Mouse (Mus musculus): ENCODE measurements at regions not wholly inside any gene's neighbourhood (a gene's known extent, or its start where the extent isn't known, plus 50 kb on each side); places are given as distances from the start of the nearest gene placed in this dataset.

DNA sequence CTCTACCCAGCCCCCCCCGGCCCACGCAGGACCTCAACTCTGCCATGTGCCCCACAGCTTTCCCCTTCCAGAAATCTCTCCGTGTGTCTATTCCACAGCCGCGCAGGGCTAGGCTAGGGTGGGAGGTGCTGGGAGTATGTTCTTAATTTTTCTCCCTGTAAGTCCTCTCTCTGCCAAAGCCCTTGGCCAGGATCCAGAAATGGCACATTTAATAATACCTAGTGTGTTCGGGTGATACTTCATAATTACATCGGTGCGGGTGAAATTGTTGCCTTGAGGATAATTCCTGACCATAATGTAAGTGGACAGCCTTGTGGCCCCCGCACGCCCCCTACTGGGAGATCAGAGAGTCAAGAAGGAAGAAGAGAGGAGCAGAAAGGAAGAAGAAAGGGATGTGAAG is 1093.5 kb downstream of the Mrps31 start:
- peak; percentile 73 for DNase-seq

DNA sequence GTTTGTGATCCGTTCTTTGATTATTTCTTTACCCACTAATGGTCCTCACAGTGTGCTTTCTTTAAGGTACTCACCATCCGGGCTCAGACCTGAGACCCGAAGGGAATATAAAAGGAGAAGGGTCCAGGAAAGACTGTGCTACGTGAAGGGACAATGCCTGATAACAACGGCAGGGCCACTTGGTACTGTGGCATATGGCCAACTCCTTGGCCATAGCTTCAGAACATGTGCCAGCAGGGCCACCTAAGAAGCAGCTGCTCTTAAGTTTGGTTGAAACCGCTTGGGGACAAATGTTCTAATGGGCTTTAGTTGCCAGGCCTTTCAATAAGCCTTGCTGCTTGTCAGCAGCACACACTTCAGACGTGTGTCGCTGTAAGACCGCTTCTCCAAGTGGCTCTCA is 1094.1 kb downstream of the Mrps31 start:
- no peak for DNase-seq

DNA sequence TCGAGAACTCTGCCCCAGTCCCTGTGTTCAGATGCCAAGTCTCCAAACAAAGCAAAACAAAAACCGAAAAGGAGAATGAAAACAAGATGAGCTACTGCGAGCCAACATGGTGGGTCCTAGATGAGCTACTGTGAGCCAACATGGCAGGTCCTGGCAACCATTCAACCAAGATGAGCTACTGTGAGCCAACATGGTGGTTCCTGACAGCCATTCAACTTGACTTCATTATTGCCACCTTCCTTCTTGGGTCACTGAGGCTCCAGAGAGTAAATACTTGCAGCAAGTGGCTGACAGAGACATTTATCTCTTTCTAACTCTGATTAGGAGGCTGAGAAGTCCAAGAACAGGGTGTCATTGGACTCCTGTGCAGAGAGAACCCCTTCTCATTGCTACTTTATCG is 1094.8 kb downstream of the Mrps31 start:
- no peak for DNase-seq

DNA sequence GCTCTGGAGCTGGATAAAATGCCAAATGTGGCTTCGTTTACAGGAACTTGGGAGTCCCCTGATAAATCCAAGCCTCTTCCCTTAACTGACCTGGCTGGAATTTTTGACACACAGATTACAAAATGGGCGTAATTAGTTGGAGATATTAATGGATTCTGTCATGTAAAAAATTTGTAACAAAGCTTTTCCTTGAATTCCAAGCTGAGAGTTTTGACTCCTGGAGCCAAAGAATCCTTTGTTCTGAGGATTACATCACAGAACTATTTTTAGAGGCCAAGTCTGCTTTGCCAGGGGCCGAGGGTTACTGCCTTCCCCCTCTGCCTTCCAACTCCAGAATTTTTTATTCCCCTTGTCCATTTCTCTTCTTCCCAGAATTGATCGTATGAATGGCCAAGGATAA is 1096.5 kb downstream of the Mrps31 start:
- DNase-seq: no peak

DNA sequence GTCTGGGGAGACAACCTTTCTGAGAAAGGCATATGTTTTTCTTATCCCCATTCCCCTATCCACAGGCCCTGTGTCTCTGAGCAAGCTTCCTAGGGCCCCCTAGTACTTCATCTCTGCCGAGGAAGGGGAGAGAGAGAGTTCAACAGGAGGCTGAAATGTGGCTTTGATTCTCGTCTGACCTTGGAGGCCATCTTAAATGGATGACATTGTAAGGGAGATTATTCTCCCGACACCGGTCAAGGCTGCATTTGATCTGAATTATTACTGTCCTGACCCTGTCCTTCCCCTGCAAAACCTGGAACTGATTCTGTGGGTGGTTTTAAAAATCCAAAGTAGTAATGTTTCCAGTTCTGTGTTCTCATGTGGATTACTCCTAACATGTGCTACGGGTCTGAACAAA is 1098.9 kb downstream of the Mrps31 start:
- peak; percentile 64 for DNase-seq

DNA sequence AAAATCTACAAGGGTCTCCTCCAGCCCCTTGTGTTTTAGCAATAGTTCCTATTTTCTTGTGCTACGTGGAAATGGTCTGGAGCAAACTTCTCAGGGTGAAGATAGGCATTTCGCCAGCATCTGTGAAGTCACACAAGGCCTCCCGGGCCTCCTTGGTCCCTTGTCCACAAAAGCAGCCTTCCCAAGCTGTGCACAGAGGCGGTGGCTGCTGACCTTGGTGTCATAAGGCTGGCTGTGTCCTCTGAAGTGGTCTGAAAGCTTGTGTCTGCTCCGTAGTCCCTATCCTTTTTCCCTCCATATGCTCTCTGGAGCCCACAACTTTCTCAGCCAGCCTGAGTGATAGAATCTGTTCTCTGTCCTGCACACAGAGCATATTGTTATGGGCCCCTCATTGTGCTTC is 1099.4 kb downstream of the Mrps31 start:
- DNase-seq: no peak

DNA sequence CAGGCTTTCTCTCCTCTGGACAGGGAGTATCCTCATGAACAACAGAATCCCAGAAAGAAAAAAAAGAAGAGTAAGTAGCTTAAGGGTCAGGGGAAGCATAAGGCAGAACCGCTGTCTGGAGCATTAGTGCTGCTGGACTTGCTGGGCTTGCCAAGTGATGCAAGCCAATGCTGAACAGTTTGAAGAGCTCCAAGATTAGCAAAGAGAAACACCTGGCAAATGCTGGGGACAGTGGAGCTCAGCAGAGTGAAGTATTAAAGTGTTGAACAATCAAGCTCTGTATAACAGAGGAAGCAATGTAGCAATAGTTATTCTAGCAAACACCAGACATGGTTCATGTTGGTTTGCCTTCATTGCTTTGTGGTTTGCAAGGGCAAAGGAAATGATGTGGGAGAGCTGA is 1100.1 kb downstream of the Mrps31 start:
- no peak for DNase-seq

DNA sequence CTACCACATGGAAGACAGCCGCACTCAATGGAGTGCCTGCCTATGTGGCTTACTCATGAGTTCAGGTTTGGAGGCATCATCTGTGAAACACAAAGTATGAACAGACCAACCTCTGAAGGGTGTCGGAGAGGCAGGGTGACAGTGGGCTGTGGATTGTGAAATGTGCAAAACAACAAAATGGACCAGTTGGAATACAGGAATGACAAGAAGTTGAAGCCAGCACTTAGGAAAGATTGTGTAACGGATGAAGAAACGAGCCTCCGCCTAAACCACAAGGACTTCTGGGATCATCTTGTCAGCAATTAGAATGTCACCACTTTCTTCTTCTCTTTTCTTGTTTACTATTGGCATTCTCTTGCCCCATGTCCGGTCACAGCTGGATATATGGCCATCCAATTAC is 1100.6 kb downstream of the Mrps31 start:
- no peak for DNase-seq

DNA sequence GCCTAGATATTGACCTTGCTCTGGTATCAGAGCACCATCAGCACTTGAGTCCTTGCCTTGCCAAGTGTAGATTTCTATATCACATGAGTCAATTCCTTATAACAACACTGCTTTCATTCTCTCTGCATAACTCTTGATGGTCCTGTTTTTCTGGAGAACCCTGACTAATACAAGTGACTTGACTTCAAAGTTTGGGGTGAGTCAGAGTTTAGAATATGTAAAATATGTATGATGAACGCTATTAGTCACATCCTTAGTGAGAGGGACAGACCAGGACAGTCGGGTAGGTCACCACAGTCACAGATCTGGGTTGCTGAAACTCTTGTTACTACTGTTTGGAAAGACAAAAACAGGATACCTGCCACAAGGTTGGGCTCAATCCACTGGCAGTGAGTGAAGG is 1105.3 kb downstream of the Mrps31 start:
- no peak for DNase-seq

DNA sequence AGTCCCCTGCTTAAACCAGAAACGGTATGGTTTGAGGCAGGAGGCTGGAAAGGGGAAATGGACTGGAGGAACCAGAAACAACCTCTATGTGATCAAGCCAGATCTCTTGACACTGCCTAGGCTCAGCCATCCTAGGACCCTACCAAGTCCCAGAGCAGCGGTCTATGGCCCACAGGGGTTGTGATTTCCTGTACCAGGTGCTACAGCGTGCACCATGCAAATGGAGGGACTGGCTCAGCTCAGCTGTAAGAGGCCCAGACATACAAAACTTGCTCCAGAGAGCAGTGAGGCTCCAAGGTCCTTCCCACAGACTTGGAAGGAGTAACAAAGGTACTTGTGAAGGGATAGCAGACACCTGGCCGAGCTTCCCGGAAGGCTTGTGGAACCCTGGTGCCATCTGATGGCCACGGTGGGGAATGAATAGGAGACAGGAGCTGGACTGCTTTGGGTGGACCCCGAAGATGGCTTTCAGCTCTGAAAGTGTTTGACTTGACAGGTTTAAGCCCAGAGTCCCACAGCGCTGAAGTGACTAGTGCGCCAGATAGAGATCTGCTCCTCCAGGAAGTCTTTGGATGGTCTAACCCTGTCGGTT is 1120.5 kb downstream of the Mrps31 start:
- peak; percentile 72 for DNase-seq

DNA sequence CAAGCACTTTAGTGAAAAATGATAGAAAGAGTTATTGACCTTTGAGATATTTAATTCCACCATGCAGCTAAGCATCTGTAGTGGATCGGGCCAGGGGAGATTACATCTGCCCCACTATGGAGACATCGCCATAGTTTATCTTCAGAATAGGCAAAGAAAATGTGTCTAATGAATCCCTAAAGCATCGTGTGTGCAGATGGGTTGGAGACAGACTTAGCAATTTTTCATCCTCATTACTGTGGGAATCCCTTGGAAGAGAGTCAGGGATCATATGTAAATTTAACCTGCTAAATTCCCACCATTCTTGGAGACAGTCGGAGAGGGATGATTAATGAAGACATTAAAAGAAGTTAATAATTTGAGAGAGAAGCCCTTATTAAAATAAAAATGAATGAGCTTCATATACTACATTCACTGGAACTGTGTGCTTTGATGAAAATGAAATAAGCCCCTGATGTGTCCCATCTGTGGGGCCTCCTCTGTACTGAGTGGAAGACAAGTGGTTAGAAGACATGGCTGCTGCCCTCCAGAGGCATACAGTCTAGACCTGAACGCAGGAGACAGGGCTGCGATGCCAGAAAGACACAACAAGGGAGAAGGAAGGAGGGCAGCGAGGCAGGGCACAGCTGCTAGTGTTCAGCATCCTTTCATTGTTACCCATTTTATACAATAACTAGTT is 1126.7 kb downstream of the Mrps31 start:
- no peak for DNase-seq

DNA sequence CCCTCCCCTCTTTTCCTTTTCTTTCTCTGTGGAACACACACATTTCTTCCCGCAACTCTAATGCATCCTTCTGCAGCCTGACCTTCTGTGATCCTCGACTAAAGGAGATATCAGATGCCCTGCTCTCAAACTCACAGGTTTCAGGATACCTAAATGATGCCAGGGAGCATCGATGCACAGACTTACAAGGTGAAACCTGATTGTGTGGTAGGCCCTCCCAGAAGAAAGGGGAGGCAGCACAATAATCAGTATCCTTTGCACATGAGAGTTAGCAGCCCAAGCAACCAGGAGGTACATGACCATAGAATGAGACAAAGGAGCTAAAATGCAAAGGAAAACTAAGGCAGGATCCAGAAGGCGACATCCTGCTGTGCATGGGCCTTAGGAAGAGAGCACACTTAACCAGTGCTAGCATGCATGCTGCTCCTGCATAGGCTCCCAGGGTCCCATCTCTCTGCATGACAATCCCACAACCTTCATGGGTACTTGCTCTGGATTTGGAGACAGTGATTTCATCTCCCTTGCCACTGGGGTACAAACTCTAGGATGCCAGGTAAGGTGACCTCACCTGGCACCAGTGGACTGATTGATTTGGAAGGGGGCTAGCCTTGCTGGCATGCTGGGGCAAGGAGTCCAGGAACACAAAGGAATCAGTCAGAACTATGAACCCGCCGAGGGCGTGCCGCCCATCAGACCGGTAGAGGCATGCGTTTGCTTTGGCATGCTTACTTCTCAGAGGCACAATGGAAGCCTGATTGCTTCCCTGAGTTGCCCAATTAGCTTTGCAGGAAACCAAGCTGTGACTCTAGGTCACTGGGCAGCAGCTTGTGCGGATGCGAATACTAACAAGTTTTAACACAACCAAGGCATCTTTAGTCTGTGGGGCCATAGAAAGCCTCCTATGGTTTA is 1142.7 kb downstream of the Mrps31 start:
- DNase-seq: no peak

DNA sequence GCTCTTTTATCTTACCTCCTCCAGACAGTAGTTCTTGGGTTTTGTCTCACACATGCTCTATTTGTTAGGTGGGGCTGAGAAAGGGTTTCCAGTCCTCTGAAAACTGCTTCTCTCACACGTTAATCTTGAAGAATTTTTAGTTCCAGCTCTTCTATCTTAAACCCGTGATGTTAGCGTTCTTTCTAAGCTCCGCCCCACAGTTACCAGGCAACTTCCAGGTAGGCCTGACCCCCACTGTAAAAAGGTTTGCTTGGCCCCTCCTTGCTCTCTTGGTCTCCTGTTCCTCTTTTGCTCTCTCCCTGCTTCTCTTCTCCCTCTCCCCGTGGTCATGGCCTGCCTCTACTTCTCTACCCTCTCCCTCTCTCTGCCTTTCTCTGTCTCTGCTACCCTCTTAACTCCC is 1149.7 kb downstream of the Mrps31 start:
- DNase-seq: no peak

DNA sequence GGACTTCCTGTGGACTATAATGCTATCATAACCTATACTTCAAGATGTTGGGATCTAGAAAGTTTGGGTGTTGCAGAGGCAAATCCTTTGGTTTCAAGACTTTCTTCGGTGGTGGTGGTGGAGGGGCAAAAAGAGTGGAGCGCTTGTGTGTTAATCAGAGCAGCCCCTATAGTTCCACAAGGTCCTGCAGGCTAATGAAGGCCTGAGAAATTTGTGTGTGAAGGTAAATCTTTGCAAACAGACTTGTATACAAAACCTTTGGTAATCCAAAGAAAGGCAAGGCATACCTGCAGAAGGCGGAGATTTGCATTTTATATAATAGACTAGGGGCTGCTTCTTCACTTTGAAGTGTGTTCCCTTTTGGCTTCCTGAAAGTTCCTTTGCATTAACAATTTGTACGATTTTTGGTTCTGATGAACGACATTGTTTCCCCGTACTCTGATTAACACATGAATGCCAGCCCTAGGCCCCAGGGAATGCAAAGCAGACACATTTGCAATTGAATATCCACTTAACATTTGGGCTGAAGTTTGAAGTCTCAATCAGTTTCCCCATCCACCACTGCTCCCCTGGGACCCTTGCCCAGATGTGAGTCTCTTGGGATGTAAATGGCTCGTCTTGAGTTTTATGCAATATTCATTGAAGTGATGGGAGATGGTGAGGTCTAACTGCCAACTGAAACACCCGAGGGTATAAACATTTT is 1150.7 kb downstream of the Mrps31 start:
- peak; percentile 47 for DNase-seq

DNA sequence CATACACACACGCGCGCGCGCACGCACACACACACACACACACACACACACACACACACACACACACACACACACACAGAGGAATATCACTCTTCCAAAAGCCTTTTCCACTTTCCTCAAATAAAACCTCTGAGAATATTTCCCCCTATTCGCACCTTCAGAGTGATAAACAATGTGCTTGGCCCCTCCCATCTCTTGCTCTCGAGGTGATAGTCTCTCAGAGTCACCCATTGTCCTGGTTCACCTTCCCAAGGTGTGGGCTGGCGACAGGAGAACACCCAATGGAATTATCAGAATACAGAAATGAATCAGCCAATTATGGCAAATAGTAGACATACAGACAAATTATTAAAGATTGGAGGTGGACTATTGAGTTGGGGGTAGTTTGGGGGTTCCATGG is 1151.3 kb downstream of the Mrps31 start:
- DNase-seq: no peak

DNA sequence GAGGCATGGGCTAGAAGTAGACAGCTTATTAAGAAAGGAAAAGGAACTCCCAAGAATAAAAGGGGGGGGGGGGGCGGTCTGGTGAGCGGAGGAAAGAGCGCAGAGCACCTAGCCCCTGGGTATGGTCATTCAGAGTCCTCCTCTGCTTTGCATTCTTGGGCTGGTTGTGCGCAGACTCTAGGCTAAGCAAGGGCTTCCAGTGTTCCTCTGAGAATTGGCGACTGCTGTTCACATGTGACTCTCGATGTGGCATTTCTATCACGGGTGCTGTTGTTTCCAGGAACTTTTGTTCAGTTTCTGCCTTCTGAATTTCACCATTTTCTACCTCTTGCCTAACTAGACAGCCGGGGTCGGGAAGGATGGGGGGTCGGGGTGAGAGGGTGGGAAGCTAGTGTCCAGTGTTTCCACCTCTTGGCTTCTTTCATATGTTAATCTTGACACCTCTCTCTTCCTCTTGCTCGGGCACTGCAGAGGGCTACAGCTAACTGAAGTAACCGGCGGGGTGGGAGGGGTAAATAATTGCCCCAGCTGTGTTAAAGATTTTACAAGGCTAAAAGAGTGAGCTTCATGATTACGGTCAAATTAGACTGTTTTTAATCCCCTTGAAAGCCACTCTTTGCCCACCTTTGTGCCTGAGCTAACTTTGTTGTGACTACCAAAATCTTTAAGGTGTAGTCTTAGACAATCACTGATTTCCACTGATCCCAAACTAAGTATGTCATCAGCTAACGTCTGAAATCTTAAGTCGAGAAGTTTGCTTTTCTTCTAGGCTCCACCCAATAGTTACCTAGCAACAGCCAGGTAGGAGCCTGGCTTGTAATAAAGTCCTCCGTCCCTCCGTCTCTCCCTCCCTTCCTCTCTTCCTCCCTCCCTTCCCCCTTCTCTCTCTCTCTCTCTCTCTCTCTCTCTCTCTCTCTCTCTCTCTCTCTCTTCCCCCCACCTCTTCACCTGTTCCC is 1152.2 kb downstream of the Mrps31 start:
- DNase-seq: peak; percentile 50

DNA sequence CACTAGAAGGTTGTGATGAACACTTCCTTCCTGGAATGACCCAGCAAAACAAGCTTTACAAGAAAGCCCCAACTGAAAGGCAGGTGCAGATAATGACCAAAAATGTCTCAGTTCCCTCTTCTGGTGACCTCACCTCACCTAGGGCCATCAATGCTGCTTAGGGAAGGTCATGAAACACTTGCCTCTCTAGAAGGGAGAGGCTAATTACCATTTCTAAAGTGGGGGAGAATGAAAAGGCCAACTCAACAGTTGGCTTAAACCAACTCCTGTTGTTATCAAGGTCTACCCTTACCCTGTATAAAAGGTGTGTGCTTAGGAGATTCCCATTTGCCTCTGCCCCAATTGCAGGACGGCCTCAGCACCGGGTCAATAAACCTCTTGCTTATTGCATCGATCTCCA is 1156.7 kb downstream of the Mrps31 start:
- no peak for DNase-seq

DNA sequence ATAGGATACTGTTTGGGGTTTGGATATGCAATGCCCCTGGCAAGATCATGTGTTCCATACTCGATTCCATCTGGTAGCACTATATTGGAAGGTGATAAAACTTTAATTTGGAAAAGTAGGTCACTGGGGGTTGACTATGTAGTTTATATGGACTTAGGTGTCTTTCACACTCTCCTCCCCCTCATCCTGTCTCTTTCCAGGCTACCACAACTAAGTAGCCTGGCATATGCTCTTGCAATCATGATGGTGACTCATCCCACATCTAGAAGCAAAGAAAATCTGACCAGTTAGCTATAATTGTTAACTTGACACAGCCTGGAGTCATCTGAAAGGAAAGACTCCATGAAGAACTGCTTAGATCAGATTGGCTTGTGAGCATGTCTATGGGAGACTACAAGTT is 1154.3 kb downstream of the Adam3 start:
- no peak for DNase-seq

DNA sequence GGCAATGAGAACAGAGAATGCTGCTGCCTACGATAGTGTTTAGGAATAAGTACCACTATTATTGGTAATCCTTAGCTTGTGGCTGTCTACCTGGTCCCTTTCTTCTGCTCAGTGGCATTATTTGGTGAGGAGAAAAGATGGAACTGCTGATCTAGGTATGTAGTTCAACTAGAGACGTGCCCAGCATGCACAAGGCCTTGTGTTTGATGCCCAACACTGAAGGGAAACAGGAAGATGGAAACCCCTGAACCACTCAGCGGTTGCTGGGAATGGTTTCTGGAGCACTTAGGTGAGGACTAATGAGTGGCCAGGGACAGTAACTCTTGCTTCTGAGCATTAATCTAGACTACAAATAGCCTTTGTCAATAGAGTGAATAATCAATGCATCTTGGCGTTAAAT is 1145.5 kb downstream of the Adam3 start:
- DNase-seq: no peak

DNA sequence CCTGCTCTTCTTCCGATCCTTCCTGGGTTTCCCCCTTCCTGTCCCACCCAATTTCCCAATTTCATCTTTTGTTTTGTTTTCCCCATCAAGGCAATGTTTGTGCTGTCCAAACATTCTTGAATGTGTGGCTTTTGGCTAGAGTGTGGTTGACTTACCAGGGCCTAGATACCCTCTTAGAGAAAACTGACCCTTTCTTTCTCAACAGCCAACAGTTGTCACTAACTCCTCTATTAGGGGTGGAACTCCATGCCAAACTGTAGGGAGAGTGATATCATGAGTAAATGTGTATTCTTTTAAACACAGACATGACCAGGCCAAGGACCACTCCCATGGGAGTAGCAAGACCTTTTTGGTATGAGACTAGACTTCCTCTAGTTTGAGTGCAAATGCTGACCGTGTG is 1145.0 kb downstream of the Adam3 start:
- no peak for DNase-seq
